Mouse (Mus musculus) ES-E14 (cell line): ENCODE results near the gene Eogt. TPM values are rescaled to one million over a fixed set of nuclear protein-coding genes. Genes with fewer than 3 reads are reported as not detected.

Source experiments
- DNase-seq: peaks from one replicate; pipeline ENCODE4 v3.0.0-alpha.2; 2013; ENCODE audit warnings: low read depth, low spot score
- H3K27ac ChIP-seq: 2 replicates; pipeline ENCODE4 v1.5.1; 2012; ENCODE audit warnings: low read depth, mild to moderate bottlenecking, low read length, moderate library complexity, mixed read lengths; ENCODE audit not compliant: poor library complexity, insufficient read depth, severe bottlenecking
- H3K36me3 ChIP-seq: 2 replicates; pipeline ENCODE4 v1.6.1; 2012; ENCODE audit warnings: mild to moderate bottlenecking, low read length, moderate library complexity, mixed read lengths; ENCODE audit not compliant: control insufficient read depth, poor library complexity, insufficient read depth, severe bottlenecking
- H3K4me1 ChIP-seq, 2 experiments: fragments of 150-350 bp in 1 of 2; sonication (generic) in 1 of 2; 2 replicates each; pipeline ENCODE4 v1.6.1; 2012; ENCODE audit warnings: low read length in 2 of 2, mild to moderate bottlenecking in 1 of 2, mixed read lengths in 1 of 2; ENCODE audit not compliant: control insufficient read depth in 2 of 2, insufficient read depth in 2 of 2, poor library complexity in 1 of 2
- H3K4me3 ChIP-seq, 2 experiments: fragments of 150-350 bp in 1 of 2; sonication (generic) in 1 of 2; 2 replicates each; pipeline ENCODE4 v1.5.1; 2012; ENCODE audit warnings: low read length in 2 of 2, low read depth in 1 of 2, mild to moderate bottlenecking in 1 of 2, mixed read lengths in 1 of 2; ENCODE audit not compliant: insufficient read depth in 1 of 2, poor library complexity in 1 of 2, severe bottlenecking in 1 of 2
- H3K9ac ChIP-seq: 2 replicates; pipeline ENCODE4 v1.6.1; 2012; ENCODE audit warnings: low read depth, mild to moderate bottlenecking, low read length, mixed read lengths; ENCODE audit not compliant: poor library complexity, insufficient read depth, severe bottlenecking
- H3K9me3 ChIP-seq: fragments of 150-350 bp; sonication (generic); 2 replicates; pipeline ENCODE4 v1.6.1; 2012; ENCODE audit warnings: low read depth, mild to moderate bottlenecking, low read length; ENCODE audit not compliant: control insufficient read depth, insufficient read depth
- CHD2 ChIP-seq: IDR thresholded peaks from 2 replicates; pipeline ENCODE4 v1.6.1; 2014; ENCODE audit warnings: mild to moderate bottlenecking, low read depth, low read length, inconsistent platforms
- HCFC1 ChIP-seq: IDR thresholded peaks from 2 replicates; pipeline ENCODE4 v1.6.1; 2012; ENCODE audit warnings: low read length, inconsistent platforms, borderline replicate concordance; ENCODE audit not compliant: insufficient read depth
- MAFK ChIP-seq: IDR thresholded peaks from 2 replicates; pipeline ENCODE4 v1.6.1; 2014; ENCODE audit warnings: mild to moderate bottlenecking, low read depth, low read length, inconsistent platforms; ENCODE audit not compliant: insufficient read depth
- ZC3H11A ChIP-seq: IDR thresholded peaks from 2 replicates; pipeline ENCODE4 v1.6.1; 2012; ENCODE audit warnings: low read depth, mild to moderate bottlenecking, inconsistent platforms, low read length, borderline replicate concordance
- ZNF384 ChIP-seq: IDR thresholded peaks from 2 replicates; pipeline ENCODE4 v1.6.1; 2012; ENCODE audit warnings: low read depth, low read length, inconsistent platforms
- in situ Hi-C, 2 experiments: fragments of 600-800 bp; cut with MboI; formaldehyde crosslinking; loops; one replicate each; pipeline ENCODE4 v1.15.1; 2025; ENCODE audit warnings: low sequenced_read_pairs in 2 of 2, inconsistent platforms in 1 of 2; ENCODE audit not compliant: unreplicated experiment in 2 of 2
- total RNA-seq: library from RNA; depleted of rRNA; stranded (reverse); fragments of 300-350 nt; gene quantifications from 2 replicates; pipeline ENCODE4 v1.2.3, GENCODE M21; 2012; rRNA removed

The Eogt gene
- total RNA-seq, 1 experiment = 7.7 TPM

DNA sequence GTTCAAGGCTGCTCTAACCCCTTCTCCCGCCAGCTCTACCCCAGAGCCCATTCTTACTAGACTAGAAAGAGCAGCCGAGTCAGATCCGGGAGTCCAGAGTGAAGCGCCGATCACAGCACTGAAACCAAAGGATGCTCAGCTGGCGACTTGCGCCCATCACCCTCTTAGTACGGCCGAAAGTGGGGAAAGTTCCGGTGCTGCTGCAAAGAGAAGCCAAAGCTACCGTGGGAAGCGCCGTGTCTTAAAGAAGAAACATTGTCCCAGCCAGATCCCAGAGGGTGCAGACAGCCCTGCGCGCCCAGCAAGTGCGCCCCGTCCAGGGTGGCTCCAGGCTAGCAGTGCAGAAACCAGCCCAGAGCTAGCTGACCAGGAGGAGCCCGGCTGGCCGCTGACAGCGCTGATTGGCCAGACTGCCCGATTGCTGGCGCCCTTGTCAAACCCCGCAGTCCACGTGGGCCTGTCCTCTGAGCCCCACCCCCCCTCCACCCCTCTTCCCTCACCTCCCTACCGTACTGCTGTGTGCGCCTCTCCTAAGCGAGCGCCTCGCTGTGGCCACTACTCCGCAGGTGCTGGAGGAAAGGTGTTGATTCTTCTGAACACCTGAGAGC is 88.8 kb downstream of the Eogt start, which contains the start of gene Fam19a4:
Fam19a4 (minus strand) TSS at position 340 of the 608 bp plus-strand sequence.
- Histone ChIP-seq H3K36me3 (no peaks in the 10 kb centered on the region), H3K9ac (peak within 1 kb of the TSS; percentile 23; the same call in 1 of the 2 replicates), H3K4me1 (peaks cover 9 to 14% of the 10 kb centered on the region in 2 experiments; a peak in 3 of 4 replicates), H3K27ac (no peak within 1 kb of the TSS), H3K9me3 (no peaks in the 10 kb centered on the region), H3K4me3 (peak within 1 kb of the TSS; percentile 64 to 80)
- no peak for DNase-seq
- TF ChIP-seq CHD2 = no peak
- TF ChIP-seq MAFK = no peak
- no peak for TF ChIP-seq ZNF384
- no peak for TF ChIP-seq HCFC1
- no peak for TF ChIP-seq ZC3H11A
- in situ Hi-C loops = no loop called here

Other genes starting within 250 kb of the Eogt start
- 1.7 and 2.1 TPM in 2 replicates for gene Fam19a4, start 88.8 kb downstream of the Eogt start, total RNA-seq
- 25.8 and 28.2 TPM in 2 replicates for gene Tmf1, start 29.9 kb upstream of the Eogt start, total RNA-seq
- 70.3 and 76.4 TPM in 2 replicates for gene Uba3, start 56.5 kb upstream of the Eogt start, total RNA-seq
- gene Arl6ip5, start 61.5 kb upstream of the Eogt start, total RNA-seq = 46.5 and 64.5 TPM in 2 replicates
- gene Lmod3, start 103.6 kb upstream of the Eogt start, total RNA-seq = 0.09 TPM in 1 of 2 replicates, not detected in the other